Mouse (Mus musculus) CH12.LX (cell line): Measurements from ENCODE around the gene Lrrfip1.

Experiments
- CHD2 ChIP-seq: IDR thresholded peaks from 2 replicates; pipeline ENCODE4 v1.6.1; 2011; ENCODE audit warnings: low read length, improper control_type of control experiment
- CTCF ChIP-seq, 2 experiments: IDR thresholded peaks in 1 of 2; conservative IDR thresholded peaks in 1 of 2; 2 replicates each; pipeline ENCODE4 v1.5.1; 2011 to 2012; ENCODE audit warnings: low read depth in 2 of 2, low read length in 2 of 2, improper control_type of control experiment in 1 of 2, inconsistent platforms in 1 of 2, mild to moderate bottlenecking in 1 of 2, moderate library complexity in 1 of 2
- KAT2A ChIP-seq: IDR thresholded peaks from 2 replicates; pipeline ENCODE4 v1.6.1; 2012; ENCODE audit warnings: low read length, improper control_type of control experiment, inconsistent platforms; ENCODE audit not compliant: insufficient replicate concordance
- MAX ChIP-seq: IDR thresholded peaks from 2 replicates; pipeline ENCODE4 v1.6.1; 2011; ENCODE audit warnings: low read length, improper control_type of control experiment
- MAZ ChIP-seq: IDR thresholded peaks from 2 replicates; pipeline ENCODE4 v1.6.1; 2012; ENCODE audit warnings: low read depth, mild to moderate bottlenecking, inconsistent platforms, low read length, improper control_type of control experiment, moderate library complexity
- POLR2A ChIP-seq: IDR thresholded peaks from 2 replicates; pipeline ENCODE4 v1.6.1; 2011; ENCODE audit warnings: low read depth, mild to moderate bottlenecking, improper control_type of control experiment, low read length
- TBP ChIP-seq: conservative IDR thresholded peaks from 2 replicates; pipeline ENCODE4 v1.6.1; 2011; ENCODE audit warnings: low read depth, low read length, improper control_type of control experiment
- UBTF ChIP-seq: IDR thresholded peaks from 2 replicates; pipeline ENCODE4 v1.6.1; 2012; ENCODE audit warnings: low read depth, mild to moderate bottlenecking, inconsistent platforms, low read length, improper control_type of control experiment, moderate library complexity
- ZNF384 ChIP-seq: IDR thresholded peaks from 2 replicates; pipeline ENCODE4 v1.6.1; 2012; ENCODE audit warnings: low read depth, low read length, improper control_type of control experiment, inconsistent platforms

DNA sequence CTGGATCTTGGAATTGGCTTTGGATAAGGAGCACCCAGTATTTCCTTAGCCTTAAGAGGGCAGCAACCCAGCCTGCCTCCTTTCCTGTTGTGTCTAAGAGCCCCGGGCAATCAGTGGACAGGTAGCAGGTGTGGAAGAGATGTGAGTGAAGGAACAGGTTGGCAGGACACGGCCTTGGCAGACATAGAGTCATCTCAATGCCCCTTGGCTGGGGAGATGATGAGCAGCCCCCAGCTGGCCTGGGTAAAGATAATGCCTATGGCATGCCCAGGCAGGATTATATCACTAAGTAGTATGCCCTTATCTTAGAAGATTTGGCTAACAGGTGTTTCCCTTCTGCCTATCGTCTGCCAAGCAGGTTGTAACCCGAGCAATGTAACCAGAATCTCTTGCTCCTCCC is 1.4 kb upstream of the Lrrfip1 start:
- no peak for TF ChIP-seq CHD2
- no peak for TF ChIP-seq CTCF (conservative IDR thresholded peaks at IDR 0.05 in 1 of 2, IDR thresholded peaks at IDR 0.05 in 1 of 2; ENCODE audit: low read depth in 2 of 2, low read length in 2 of 2)
- TF ChIP-seq POLR2A: no peak
- TF ChIP-seq MAZ: no peak
- no peak for TF ChIP-seq KAT2A
- TF ChIP-seq UBTF: no peak
- TF ChIP-seq ZNF384: no peak
- no peak for TF ChIP-seq MAX
- TF ChIP-seq TBP: no peak
